Mouse (Mus musculus) embryo, embryonic 10 days (tissue): ENCODE measurements around the gene Ddx55.

Experiments used
- DNase-seq: peaks from one replicate; pipeline ENCODE4 v3.0.0-alpha.2; 2015; ENCODE audit warnings: low spot score

The Ddx55 gene

GRCm38 (mm10) chr5:124552558-124553307, at the start of gene Ddx55:
Gene Ddx55, plus strand, starts transcription at chr5:124552864.
- DNase-seq, result peak; percentile 98

GRCm38 (mm10) chr5:124503742-124504141, 48.9 kb upstream of the Ddx55 start:
- no peak for DNase-seq

- no peak for DNase-seq
Measured at GRCm38 (mm10) chr5:124505235-124505634, 47.4 kb upstream of the Ddx55 start.

GRCm38 (mm10) chr5:124506731-124507359, 45.8 kb upstream of the Ddx55 start:
- no peak for DNase-seq

- DNase-seq, result no peak
Measured at GRCm38 (mm10) chr5:124509200-124509599, 43.5 kb upstream of the Ddx55 start.

GRCm38 (mm10) chr5:124509742-124510237, 42.9 kb upstream of the Ddx55 start:
- no peak for DNase-seq

- no peak for DNase-seq
Measured at GRCm38 (mm10) chr5:124510536-124511050, 42.1 kb upstream of the Ddx55 start.

GRCm38 (mm10) chr5:124515789-124516188, 36.9 kb upstream of the Ddx55 start:
- DNase-seq, result no peak

- no peak for DNase-seq
Measured at GRCm38 (mm10) chr5:124518648-124519047, 34.0 kb upstream of the Ddx55 start.

GRCm38 (mm10) chr5:124521588-124521987, 31.1 kb upstream of the Ddx55 start:
- DNase-seq, result no peak

- no peak for DNase-seq
Measured at GRCm38 (mm10) chr5:124523032-124523431, 29.6 kb upstream of the Ddx55 start.

GRCm38 (mm10) chr5:124524943-124525342, 27.7 kb upstream of the Ddx55 start:
- DNase-seq, result no peak

- DNase-seq, result no peak
Measured at GRCm38 (mm10) chr5:124528351-124528750, 24.3 kb upstream of the Ddx55 start.

- DNase-seq, result peak; percentile 25
Measured at GRCm38 (mm10) chr5:124528791-124529190, 23.9 kb upstream of the Ddx55 start.

- DNase-seq, result no peak
Measured at GRCm38 (mm10) chr5:124529191-124529651, 23.4 kb upstream of the Ddx55 start.

GRCm38 (mm10) chr5:124529697-124530096, 23.0 kb upstream of the Ddx55 start:
- DNase-seq, result no peak

- DNase-seq, result peak; percentile 95
Measured at GRCm38 (mm10) chr5:124530655-124531582, 21.7 kb upstream of the Ddx55 start, which contains the start of gene Rilpl1. Gene Rilpl1, minus strand, starts transcription at chr5:124531391.

GRCm38 (mm10) chr5:124531583-124531930, 21.1 kb upstream of the Ddx55 start:
- DNase-seq, result no peak

- peak; percentile 21 for DNase-seq
Measured at GRCm38 (mm10) chr5:124532451-124532850, 20.2 kb upstream of the Ddx55 start.

GRCm38 (mm10) chr5:124535016-124535415, 17.6 kb upstream of the Ddx55 start:
- no peak for DNase-seq

- DNase-seq, result peak; percentile 60
Measured at GRCm38 (mm10) chr5:124536776-124537175, 15.9 kb upstream of the Ddx55 start.
